Mouse (Mus musculus) ovary, postnatal 14 days (tissue): ENCODE data around the gene Qars.

Source experiments
- DNase-seq: peaks from one replicate; pipeline ENCODE4 v3.0.0; 2022; ENCODE audit warnings: low spot score

The Qars gene

DNA sequence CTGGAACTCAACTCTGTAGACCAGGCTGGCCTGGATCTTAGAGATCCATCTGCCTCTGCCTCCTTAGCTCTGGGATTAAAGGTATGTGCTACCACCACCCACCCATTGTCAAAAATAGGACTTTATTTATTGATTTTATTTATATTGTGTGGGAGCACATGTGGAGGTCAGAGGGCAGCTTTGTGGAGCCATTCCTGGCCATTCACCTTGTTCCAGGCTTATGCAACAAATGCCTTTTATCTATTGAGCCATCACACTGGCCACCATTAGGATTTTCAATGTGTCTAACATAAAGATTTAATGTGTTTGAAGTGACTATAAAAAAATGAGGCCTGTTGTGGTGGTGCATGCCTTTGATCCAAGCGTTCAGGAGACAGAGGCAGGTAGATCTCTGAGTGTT, 24.0 kb downstream of the Qars start:
- no peak for DNase-seq

DNA sequence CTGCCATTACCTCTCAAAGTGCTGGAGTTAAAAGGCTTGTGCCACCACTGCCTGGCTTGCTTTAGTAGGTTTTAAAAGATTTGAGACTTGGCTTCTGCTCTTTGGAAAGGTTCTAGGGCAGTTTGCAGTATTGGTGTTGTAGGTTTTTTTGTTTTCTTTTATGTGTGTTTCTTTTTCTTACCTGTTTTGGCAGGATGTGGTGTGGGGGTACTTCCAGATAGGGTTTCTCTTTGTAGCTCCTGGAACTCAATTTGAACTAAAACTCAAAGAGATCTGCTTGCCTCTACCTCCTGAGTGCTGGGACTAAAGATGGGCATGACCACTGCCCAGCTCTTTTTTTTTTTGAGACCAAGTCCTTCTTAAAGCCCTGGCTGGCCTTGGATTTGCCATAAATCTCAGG, 33.3 kb downstream of the Qars start:
- no peak for DNase-seq

DNA sequence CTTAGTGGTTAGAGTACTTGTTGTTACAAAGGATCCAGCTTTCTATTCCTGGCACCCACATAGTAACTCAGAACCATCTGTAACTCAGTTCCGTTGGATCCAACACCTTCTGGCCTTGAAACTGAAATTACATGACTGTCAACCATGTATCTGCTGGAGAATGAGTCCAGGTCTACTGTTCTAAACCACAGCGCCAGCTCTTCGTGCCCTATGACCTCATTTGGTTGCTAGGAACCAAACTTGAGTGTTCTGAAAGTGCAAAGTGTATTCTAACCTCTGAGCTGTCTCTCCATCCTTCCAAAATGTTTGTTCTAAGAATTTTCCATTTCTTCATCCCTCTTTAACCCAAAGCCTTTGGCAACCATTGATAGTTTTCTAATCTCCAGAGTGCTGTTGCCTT, 38.5 kb downstream of the Qars start:
- no peak for DNase-seq

DNA sequence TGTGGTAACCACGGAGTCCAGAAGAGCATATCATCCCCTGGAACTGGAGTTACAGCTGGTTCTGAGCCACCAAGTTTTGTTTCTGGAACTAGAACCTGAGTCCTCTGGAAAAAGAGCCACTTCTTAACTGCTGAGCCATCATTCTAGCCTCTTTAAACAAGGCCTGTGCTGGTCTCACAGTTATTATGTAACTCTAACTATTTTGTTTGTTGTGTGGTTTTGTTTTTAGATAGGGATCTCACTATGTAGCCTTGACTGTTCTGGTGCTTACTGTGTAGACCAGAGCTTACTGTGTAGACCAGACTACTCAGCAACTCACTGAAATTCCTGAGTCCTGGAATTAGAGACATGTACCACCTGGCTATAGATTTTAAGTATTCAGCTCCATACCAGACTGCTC, 39.4 kb downstream of the Qars start:
- no peak for DNase-seq

DNA sequence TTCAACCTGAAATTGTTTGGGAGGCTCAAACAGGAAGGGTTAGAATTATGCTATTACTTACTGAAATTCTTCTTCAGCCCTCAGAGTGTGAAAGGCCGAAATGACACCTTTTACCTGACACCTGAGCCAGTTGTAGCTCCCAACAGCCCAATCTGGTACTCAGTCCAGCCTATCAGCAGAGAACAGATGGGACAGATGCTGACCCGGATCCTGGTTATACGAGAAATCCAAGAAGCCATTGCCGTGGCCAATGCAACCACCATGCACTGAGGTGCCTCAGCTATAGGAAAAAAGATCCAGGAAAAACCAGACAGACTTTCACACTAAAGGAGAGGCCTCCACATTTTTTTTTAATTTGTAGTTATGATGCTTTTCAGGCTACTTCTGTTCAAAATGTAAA, 51.7 kb downstream of the Qars start:
- DNase-seq: no peak

DNA sequence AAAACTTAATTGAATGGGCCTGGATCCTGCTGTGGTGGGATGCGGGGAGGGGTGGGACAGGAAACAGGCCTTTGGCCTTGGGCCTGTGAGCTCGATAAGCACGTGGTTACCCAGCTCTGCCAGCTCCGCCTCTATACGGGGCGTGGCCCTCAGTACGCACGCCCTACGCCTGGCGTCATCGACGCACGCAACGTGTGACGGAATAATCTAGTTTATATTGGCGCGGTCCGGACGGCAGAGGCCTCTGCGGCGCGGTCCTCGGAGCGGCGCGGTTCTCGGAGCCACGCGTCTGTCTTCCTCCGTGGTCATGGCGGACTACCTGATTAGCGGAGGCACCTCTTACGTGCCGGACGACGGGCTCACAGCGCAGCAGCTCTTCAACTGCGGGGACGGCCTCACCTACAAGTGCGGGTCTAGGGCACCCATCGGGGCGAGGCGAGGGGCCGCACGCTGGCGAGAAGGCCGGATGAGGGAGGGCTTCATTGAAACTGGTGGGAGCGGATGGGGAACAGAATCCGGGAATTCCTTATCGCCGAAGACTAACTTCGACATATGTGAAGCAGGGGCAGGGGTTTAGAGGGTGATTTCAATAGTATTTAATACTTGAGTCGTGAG, 52.8 kb downstream of the Qars start, which contains the start of gene Impdh2:
TSS of gene Impdh2 (plus strand) at position 60 of the 615 bp plus-strand sequence.
- peak; percentile 91 for DNase-seq

DNA sequence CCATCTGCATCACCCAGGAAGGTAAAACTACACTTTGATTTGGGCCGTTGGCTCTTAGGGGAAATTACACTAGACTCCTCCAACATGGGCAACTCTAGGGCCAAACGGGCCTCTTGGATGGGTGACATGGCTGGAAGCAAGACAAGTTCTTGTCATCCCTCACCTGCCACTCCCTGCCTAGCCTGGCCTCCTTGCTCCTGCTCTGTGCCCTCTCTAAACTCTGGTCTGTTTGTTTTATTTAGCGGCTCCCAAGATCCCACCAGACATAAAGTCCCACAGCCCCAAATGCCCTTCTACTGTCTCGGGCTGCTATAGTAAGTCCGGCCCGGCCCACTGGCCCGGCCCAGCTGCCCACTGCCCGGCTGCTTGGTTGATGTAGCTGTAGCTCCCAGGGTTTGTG, 56.2 kb downstream of the Qars start:
- DNase-seq: no peak

DNA sequence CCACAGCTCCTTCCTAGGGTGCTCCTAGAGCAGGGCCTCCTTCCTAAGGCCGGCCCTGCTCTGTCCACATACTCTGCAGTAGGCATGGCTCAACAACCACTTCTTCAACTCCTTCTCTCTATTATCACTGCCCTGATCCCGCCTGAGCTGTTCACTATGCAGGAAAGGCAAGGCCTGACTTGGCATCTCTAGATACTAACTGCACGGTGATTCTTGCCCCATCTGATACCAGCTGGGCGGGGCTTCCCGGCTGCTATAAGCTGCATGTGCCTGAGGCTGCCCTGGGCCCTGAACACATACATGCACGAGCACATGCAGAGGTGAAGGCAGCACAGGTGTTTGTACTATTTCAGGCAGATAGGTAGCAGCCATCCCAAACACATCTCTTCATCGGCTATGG, 56.6 kb downstream of the Qars start:
- DNase-seq: no peak
